Mouse (Mus musculus) heart, embryonic 11.5 days (tissue): Measurements from ENCODE around the gene Swi5. TPM values are rescaled to one million over a fixed set of nuclear protein-coding genes. Genes with fewer than 3 reads are reported as not detected.

Source experiments
- ATAC-seq: fragments of 200-750 bp; cut with Nextera tagmentation; replicated peaks from 2 replicates; pipeline ENCODE4 v1.8.0; 2017; ENCODE audit warnings: moderate library complexity; ENCODE audit not compliant: insufficient number of reproducible peaks, low FRiP score, low TSS enrichment
- H3K27ac ChIP-seq: fragments of 300-500 bp; sonication (generic); 2 replicates; pipeline ENCODE4 v1.5.1; 2014; ENCODE audit warnings: mild to moderate bottlenecking, low read depth, low read length
- H3K27me3 ChIP-seq: fragments of 300-500 bp; sonication (generic); 2 replicates; pipeline ENCODE4 v1.6.1; 2014; ENCODE audit warnings: mild to moderate bottlenecking, low read length, mixed read lengths; ENCODE audit not compliant: control insufficient read depth, insufficient read depth
- H3K36me3 ChIP-seq: fragments of 300-500 bp; sonication (generic); 2 replicates; pipeline ENCODE4 v1.6.1; 2014; ENCODE audit warnings: mild to moderate bottlenecking, low read length, moderate library complexity, mixed read lengths; ENCODE audit not compliant: control insufficient read depth, insufficient read depth
- H3K4me1 ChIP-seq: fragments of 300-500 bp; sonication (generic); 2 replicates; pipeline ENCODE4 v1.6.1; 2014; ENCODE audit warnings: low read length; ENCODE audit not compliant: control insufficient read depth, insufficient read depth
- H3K4me2 ChIP-seq: fragments of 300-500 bp; sonication (generic); 2 replicates; pipeline ENCODE4 v1.6.1; 2014; ENCODE audit warnings: mild to moderate bottlenecking, moderate library complexity
- H3K4me3 ChIP-seq: fragments of 300-500 bp; sonication (generic); 2 replicates; pipeline ENCODE4 v1.5.1; 2014; ENCODE audit warnings: low read depth, low read length
- H3K9ac ChIP-seq: fragments of 300-500 bp; sonication (generic); 2 replicates; pipeline ENCODE4 v1.6.1; 2014; ENCODE audit warnings: mild to moderate bottlenecking, low read depth, low read length, moderate library complexity
- H3K9me3 ChIP-seq: fragments of 300-500 bp; sonication (generic); replicated peaks from 2 replicates; pipeline ENCODE4 v1.6.1; 2016; ENCODE audit warnings: low read length; ENCODE audit not compliant: control insufficient read depth
- WGBS: fragments of 180-500 bp; shearing (Covaris S2); extraction: QIAGEN DNeasy Blood & Tissue Kit; methylation state at CpG from one replicate; pipeline ENCODE4 v1.1.7; 2014; ENCODE audit not compliant: insufficient replicate concordance; 5-methylcytosine and 5-hydroxymethylcytosine counted together
- polyA plus RNA-seq: library from polyadenylated mRNA; unstranded; fragments of >200 nt; fragmentation: Nextera tagmentation; extraction: Ambion mirVana; gene quantifications from 2 replicates; pipeline ENCODE4 v1.2.1, GENCODE M21; 2014

Gene Swi5
- polyA plus RNA-seq: 125 and 339 TPM in 2 replicates

- Histone ChIP-seq H3K27ac (peak within 1 kb of the TSS; percentile 79), H3K36me3 (peaks cover 4% of the 10 kb centered on the region; the same call in 1 of the 2 replicates), H3K4me2 (peak within 1 kb of the TSS; percentile 93), H3K4me1 (peaks cover 15% of the 10 kb centered on the region), H3K9ac (peak within 1 kb of the TSS; percentile 96), H3K4me3 (peak within 1 kb of the TSS; percentile 94), H3K27me3 (no peaks in the 10 kb centered on the region), H3K9me3 (no peaks in the 10 kb centered on the region)
- peak; percentile 98 for ATAC-seq
- under 1% methylated on average over 40 of the region's 41 CpGs for WGBS
Measured at GRCm38 (mm10) chr2:32287923-32288367, at the start of gene Swi5. TSS of gene Swi5 (minus strand) at chr2:32288075.

DNA sequence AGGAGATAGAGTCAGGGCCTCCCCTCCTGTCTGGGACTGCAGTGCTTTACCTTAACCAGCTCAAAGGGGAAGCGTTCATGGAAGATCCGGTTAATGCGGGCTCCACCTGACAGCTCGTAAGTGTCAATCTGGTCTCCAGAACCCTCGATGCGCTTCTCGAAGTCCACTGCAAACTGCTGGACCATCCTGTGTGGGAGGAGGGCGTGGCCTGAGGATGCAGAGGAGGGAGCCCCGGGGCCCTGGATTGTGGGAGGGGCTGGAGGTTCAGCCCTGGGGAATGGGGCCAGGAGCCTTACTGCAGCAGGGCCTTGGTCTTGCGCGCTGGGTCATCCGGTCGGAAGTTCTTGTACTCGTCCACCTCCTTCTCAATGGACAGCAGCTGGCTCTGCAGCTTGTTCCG is 48.0 kb upstream of the Swi5 start:
- H3K4me1 ChIP-seq: no peaks in the 10 kb centered on the region
- H3K36me3 ChIP-seq: no peaks in the 10 kb centered on the region
- no peak overlapping the region for H3K4me3 ChIP-seq
- no peak overlapping the region for H3K27ac ChIP-seq
- H3K9me3 ChIP-seq: no peaks in the 10 kb centered on the region
- peaks cover 44% of the 10 kb centered on the region for H3K27me3 ChIP-seq
- ATAC-seq: no peak
- no peak overlapping the region for H3K9ac ChIP-seq
- 42% methylated on average over 15 of the region's 15 CpGs for WGBS
- no peak overlapping the region for H3K4me2 ChIP-seq

GRCm38 (mm10) chr2:32332159-32332558 is 44.3 kb upstream of the Swi5 start:
- Histone ChIP-seq H3K9me3 (no peaks in the 10 kb centered on the region), H3K27ac (no peak overlapping the region), H3K4me2 (no peak overlapping the region), H3K36me3 (no peaks in the 10 kb centered on the region), H3K27me3 (peaks cover 35% of the 10 kb centered on the region), H3K4me3 (no peak overlapping the region), H3K9ac (no peak overlapping the region), H3K4me1 (peaks cover 4% of the 10 kb centered on the region)
- ATAC-seq: no peak
- 79% methylated on average over 5 of the region's 5 CpGs for WGBS

GRCm38 (mm10) chr2:32329531-32329930 is 41.7 kb upstream of the Swi5 start:
- 41% methylated on average over 6 of the region's 6 CpGs for WGBS
- H3K27ac ChIP-seq: 0 out of 2 replicates have a peak overlapping the region, but pooled peaks have one; percentile 29
- H3K4me3 ChIP-seq: no peak overlapping the region
- H3K27me3 ChIP-seq: peaks cover 12% of the 10 kb centered on the region
- no peak overlapping the region for H3K4me2 ChIP-seq
- ATAC-seq: no peak
- H3K36me3 ChIP-seq: no peaks in the 10 kb centered on the region
- H3K9me3 ChIP-seq: no peaks in the 10 kb centered on the region
- peaks cover 7% of the 10 kb centered on the region for H3K4me1 ChIP-seq
- H3K9ac ChIP-seq: peak overlapping the region; percentile 46; the same call in 1 of the 2 replicates

DNA sequence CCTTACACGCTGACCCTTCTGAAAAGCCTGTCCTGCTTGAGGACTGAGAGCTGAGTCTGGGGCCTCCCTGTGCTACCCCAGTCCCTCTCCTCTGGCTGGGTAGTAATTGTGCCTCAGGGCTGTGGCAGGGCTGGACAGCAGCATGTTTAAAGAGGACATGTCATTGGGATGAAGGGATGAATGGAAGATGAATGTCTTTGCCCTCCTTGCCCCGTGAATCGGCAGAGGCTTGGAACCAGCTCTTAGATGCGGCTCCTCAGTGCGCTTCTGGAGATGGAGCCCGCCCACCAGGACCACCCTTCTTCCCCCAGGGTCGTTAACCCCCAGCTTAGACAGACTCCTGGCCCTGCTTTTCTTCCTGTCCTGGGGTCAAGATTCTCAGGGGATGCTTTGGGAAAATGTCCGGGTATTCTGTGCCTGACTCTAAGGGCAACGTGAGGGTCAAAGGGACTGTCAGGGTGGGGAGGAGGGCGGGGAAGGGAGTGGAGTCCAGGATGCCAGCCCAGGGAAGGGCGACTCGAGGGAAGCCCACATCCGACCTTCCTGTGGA is 41.1 kb upstream of the Swi5 start:
- 0 out of 2 replicates have a peak overlapping the region, but pooled peaks have one; percentile 29 for H3K27ac ChIP-seq
- 33% methylated on average over 13 of the region's 13 CpGs for whole genome bisulfite sequencing
- no peaks in the 10 kb centered on the region for H3K36me3 ChIP-seq
- H3K9ac ChIP-seq: peak overlapping the region; percentile 46; the same call in 1 of the 2 replicates
- no peaks in the 10 kb centered on the region for H3K9me3 ChIP-seq
- peaks cover 6% of the 10 kb centered on the region for H3K27me3 ChIP-seq
- no peak for ATAC-seq
- H3K4me1 ChIP-seq: peaks cover 7% of the 10 kb centered on the region
- H3K4me3 ChIP-seq: no peak overlapping the region
- no peak overlapping the region for H3K4me2 ChIP-seq

- WGBS: 77% methylated on average over 4 of the region's 4 CpGs
- no peak for ATAC-seq
- Histone ChIP-seq H3K4me1 (peaks cover 7% of the 10 kb centered on the region), H3K9ac (no peak overlapping the region), H3K4me2 (no peak overlapping the region), H3K36me3 (no peaks in the 10 kb centered on the region), H3K9me3 (no peaks in the 10 kb centered on the region), H3K27me3 (no peaks in the 10 kb centered on the region), H3K27ac (no peak overlapping the region), H3K4me3 (no peak overlapping the region)
Measured at GRCm38 (mm10) chr2:32327200-32327599, 39.3 kb upstream of the Swi5 start.

DNA sequence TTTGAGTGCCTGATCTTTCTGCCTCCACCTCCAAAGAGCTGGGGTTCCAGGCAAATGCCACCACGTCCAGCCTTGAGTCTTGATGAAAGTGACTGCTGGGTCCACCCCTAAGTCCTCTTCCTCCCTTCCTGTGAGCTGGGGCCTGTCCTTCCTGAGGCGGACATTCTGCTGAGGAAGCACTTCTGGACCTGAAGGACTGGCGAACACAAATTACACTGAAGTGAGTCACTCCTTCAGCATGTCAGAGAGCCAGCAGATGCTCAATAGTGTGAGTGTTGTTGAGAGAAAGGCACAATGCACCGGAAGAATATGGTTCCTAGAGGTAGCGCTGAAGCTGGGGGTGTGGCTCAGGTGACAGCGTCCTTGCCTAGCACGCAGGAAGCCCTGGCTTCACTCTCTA is 37.5 kb upstream of the Swi5 start:
- Histone ChIP-seq H3K27me3 (no peaks in the 10 kb centered on the region), H3K4me2 (no peak overlapping the region), H3K36me3 (no peaks in the 10 kb centered on the region), H3K27ac (no peak overlapping the region), H3K9me3 (no peaks in the 10 kb centered on the region), H3K4me1 (peaks cover 7% of the 10 kb centered on the region), H3K4me3 (no peak overlapping the region), H3K9ac (no peak overlapping the region)
- WGBS: 51% methylated on average over 7 of the region's 7 CpGs
- no peak for ATAC-seq

GRCm38 (mm10) chr2:32324322-32324721 is 36.4 kb upstream of the Swi5 start:
- no peak for ATAC-seq
- Histone ChIP-seq H3K4me2 (no peak overlapping the region), H3K27ac (no peak overlapping the region), H3K4me3 (no peak overlapping the region), H3K4me1 (peaks cover 10% of the 10 kb centered on the region), H3K36me3 (no peaks in the 10 kb centered on the region), H3K9ac (no peak overlapping the region), H3K9me3 (no peaks in the 10 kb centered on the region), H3K27me3 (no peaks in the 10 kb centered on the region)
- WGBS: 48% methylated on average over 4 of the region's 4 CpGs
